Mouse (Mus musculus) bone marrow, adult 2 months (tissue): ENCODE measurements around the gene Gne. TPM values are rescaled to one million over a fixed set of nuclear protein-coding genes. Genes with fewer than 3 reads are reported as not detected.

Experiments used
- H3K27ac ChIP-seq: fragments of 200-500 bp; 2 replicates; pipeline ENCODE4 v1.5.1; 2012; ENCODE audit warnings: low read depth, mild to moderate bottlenecking, control low read depth, inconsistent platforms, low read length; ENCODE audit not compliant: control insufficient read depth, poor library complexity, insufficient read depth
- H3K4me1 ChIP-seq: fragments of 200-500 bp; 2 replicates; pipeline ENCODE4 v1.6.1; 2011; ENCODE audit warnings: low read length; ENCODE audit not compliant: control insufficient read depth, insufficient read depth
- H3K4me3 ChIP-seq: fragments of 200-500 bp; replicated peaks from 2 replicates; pipeline ENCODE3; 2011; ENCODE audit warnings: mild to moderate bottlenecking, low read depth, low read length, control low read depth; ENCODE audit not compliant: control insufficient read depth
- CTCF ChIP-seq: fragments of 200-500 bp; IDR thresholded peaks from 2 replicates; pipeline ENCODE4 v1.5.1; 2011; ENCODE audit warnings: low read length, control low read depth; ENCODE audit not compliant: control insufficient read depth, insufficient read depth
- POLR2A ChIP-seq: fragments of 200-500 bp; IDR thresholded peaks from 2 replicates; pipeline ENCODE4 v1.6.1; 2011; ENCODE audit warnings: low read depth, mild to moderate bottlenecking, control low read depth, low read length, borderline replicate concordance; ENCODE audit not compliant: control insufficient read depth
- WGBS: fragments of 180-500 bp; shearing (Covaris S2); methylation state at CpG from one replicate; pipeline ENCODE4 v1.1.7; 2018; 5-methylcytosine and 5-hydroxymethylcytosine counted together
- polyA plus RNA-seq: library from polyadenylated mRNA; stranded (reverse); fragments of >200 nt; gene quantifications from 2 replicates; pipeline ENCODE4 v1.2.4, GENCODE M21; 2011; ENCODE audit warnings: low replicate concordance; ENCODE audit not compliant: missing spikeins, insufficient read depth, insufficient read length

Gene Gne
- polyA plus RNA-seq, 1 experiment, result 13.6 TPM

DNA sequence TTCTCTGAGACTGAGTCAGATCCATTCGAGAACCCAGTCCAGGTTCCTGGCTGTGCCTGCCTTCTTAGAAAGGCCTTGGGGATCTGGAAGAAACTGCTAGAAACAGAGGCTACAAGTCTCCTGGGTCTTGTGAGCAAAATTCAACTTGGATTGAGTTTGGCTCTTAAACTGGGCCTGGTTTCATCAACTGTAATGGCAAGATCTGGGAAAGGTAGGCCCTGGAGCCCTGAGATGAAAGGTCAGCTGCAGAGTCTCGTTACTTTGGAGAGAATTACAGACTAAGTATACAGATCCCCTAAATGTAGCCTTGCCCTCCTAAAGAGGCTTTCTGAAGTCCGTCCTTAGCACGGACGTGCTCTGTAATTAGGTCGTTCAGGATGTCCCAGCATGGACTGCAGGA lies 58.4 kb downstream of the Gne start:
- Histone ChIP-seq H3K4me1 (no peaks in the 10 kb centered on the region; the same call in 1 of the 2 replicates), H3K27ac (no peak overlapping the region), H3K4me3 (no peak overlapping the region)
- no peak for TF ChIP-seq POLR2A
- TF ChIP-seq CTCF, result no peak
- WGBS, result 92% methylated on average over 6 of the region's 6 CpGs

DNA sequence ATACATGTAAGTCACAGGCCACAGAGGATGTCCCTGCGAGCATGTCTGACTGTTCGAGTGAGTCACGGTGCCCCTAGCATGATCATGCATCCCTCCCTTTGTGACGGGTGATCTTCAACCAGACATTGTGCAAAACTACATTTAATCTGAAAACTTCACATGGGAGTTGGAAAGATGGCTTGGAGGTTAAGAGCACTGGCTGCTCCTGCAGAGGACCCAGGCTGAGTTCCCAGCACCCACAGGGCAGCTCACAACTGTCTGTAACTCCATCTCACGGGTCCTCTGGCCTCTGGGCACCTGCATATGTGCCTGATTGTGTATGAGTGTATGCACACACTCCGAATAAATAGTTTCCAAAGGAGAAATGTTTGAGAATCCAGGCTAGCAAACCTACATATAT lies 59.7 kb downstream of the Gne start:
- Histone ChIP-seq H3K4me3 (no peak overlapping the region), H3K27ac (no peak overlapping the region), H3K4me1 (no peaks in the 10 kb centered on the region; the same call in 1 of the 2 replicates)
- 92% methylated on average over 6 of the region's 6 CpGs for WGBS
- TF ChIP-seq POLR2A, result no peak
- TF ChIP-seq CTCF, result no peak

DNA sequence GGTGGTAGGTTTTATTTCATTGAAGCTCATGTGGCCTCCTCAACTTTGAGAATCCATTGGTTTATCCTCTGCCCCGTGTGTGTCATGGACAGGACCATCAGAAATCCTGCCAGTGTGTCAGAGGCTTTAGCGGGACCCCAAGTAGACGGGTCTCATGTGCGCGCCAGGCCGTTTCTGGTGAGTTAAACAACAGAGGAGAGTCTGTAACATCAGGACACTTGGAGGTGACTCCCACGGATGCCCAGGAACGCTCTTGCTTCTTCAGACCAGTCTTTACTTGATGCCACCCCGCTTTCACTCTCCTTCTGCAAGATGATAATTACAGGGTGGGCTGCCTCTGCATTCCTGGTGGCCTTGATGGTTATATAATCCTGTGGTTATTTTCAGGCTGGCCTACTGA lies 60.3 kb downstream of the Gne start:
- 93% methylated on average over 9 of the region's 9 CpGs for WGBS
- no peak for TF ChIP-seq POLR2A
- Histone ChIP-seq H3K27ac (no peak overlapping the region), H3K4me3 (no peak overlapping the region), H3K4me1 (no peaks in the 10 kb centered on the region; the same call in 1 of the 2 replicates)

DNA sequence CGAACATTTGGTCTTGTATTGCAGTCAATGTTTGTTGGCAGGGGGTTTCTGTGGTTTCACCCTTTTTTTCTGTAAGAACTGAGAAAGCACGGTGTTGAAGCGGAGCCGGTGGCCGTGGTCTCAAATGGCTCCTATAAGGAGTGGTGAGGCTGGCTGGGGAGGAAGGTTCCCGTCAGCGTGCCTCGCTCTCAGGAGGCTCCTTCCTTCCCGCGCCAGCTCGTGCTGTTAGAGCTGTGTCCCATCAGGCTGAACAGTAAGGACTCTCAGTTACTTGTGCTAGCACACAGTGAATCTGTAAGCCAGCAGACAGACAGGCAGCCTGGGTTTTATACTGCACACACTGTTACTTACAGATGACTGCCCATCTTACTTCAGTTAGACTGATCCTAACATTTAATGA lies 61.2 kb downstream of the Gne start:
- 73% methylated on average over 11 of the region's 11 CpGs for WGBS
- H3K4me1 ChIP-seq, result no peaks in the 10 kb centered on the region; the same call in 1 of the 2 replicates

DNA sequence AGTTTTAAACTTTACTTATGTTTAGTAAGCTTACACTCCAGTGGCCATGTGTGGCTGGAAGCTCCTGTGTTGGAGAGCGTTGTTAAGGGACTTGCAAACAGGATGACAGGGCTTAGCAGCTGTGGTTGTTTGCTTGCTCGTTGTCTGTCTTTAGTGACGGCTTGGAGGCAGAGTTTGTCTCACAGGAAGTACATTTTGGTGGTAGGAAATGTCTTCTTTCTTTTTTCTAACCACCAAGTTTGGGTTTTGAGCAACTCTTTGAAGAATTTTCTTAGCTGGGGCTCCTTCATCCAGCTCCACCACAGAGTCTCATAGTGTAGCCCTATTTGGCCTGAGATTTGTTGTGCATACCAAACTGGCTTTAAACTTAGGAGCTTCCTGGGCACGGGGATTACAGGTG lies 61.7 kb downstream of the Gne start:
- 31% methylated on average over 4 of the region's 4 CpGs for WGBS
- Histone ChIP-seq H3K4me1 (no peaks in the 10 kb centered on the region; the same call in 1 of the 2 replicates), H3K4me3 (no peak overlapping the region), H3K27ac (0 out of 2 replicates have a peak overlapping the region, but pooled peaks have one; percentile 25)
- TF ChIP-seq POLR2A (no peak), CTCF (no peak)

More for the DNA sequence above, 61.2 kb downstream of the Gne start:
- Histone ChIP-seq H3K4me3 (no peak overlapping the region), H3K27ac (0 out of 2 replicates have a peak overlapping the region, but pooled peaks have one; percentile 25)
- no peak for TF ChIP-seq POLR2A
- TF ChIP-seq CTCF, result no peak

DNA sequence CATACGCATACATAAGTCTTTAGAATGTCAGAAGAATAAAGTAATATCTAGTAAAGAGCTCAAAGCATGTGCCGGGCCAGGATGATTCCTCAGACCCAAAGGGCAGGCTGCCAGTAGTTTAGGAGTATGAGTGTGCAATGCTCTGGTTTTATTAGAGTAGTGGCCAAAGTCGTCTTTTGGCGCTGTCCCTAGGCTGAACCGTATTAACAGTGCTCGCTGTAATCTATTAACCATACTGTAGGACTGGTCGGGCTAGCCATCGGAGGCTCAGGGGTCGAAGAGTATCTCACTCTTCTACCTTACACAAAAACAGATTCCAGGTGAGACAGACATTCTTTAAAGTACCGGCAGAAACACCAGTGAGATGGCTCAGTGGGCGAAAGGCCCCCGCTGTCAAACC lies 67.2 kb downstream of the Gne start:
- no peak for TF ChIP-seq CTCF
- no peak for TF ChIP-seq POLR2A
- Histone ChIP-seq H3K4me1 (peaks cover 3% of the 10 kb centered on the region; the same call in 1 of the 2 replicates), H3K4me3 (no peak overlapping the region), H3K27ac (no peak overlapping the region)
- 90% methylated on average over 12 of the region's 12 CpGs for WGBS

DNA sequence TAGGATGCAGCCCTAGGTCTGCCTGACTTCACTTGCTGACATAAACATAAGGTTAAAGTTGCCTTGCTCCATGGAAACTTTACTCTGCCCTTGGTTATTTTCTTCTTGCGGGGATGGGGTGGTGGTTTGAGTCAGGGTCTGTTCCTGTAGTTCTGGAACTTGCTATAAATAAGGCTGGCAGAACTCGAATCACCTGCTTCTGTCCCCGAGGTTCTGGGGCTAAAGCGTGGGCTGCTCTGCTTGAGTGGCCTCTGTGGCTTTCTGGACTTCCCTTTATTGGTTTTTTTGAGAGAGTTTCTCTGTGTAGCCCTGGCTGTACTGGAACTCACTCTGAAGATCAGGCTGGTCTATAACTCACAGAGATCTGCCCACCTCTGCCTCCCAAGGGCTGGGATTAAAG lies 67.9 kb downstream of the Gne start:
- WGBS, result 14% methylated on average over 4 of the region's 4 CpGs
- no peak overlapping the region for H3K4me3 ChIP-seq
- TF ChIP-seq POLR2A, result no peak
- TF ChIP-seq CTCF, result no peak
- H3K27ac ChIP-seq, result no peak overlapping the region
- H3K4me1 ChIP-seq, result peaks cover 3% of the 10 kb centered on the region; the same call in 1 of the 2 replicates

DNA sequence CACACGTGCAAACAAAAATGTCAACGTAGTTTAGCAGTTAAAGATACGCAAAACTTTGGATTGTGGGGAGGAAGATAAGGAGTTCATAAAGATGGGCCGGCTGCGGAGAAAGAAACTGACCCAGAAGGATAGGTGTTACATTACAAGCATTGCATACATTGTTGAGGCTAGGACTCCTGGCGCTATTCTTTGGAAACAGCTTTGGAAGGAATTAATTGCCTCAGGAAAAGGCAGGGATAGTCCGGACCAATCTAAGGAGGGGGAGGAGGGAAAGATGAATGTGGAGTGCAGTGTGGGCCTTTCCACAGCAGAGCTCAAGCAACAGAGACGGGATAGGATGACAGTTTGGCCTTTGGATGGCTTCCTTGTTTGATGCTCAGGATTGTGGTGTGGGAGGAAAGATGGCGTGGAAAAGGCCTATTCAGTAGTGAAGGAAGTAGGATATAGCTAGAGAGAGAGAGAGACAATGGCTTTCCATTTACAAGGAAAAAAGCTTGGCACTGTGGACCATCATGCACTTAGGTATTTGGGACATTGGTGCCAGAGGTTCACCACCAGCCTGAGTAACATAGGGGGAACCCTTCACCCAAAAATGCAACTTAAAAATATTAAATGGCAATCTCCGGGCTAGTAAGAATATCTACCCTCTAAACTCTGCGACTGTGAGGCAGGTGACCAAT lies 70.4 kb downstream of the Gne start:
- TF ChIP-seq POLR2A, result no peak
- TF ChIP-seq CTCF, result no peak
- WGBS, result 16% methylated on average over 11 of the region's 11 CpGs
- peak overlapping the region; percentile 92 for H3K4me3 ChIP-seq
- peaks cover 3% of the 10 kb centered on the region; the same call in 1 of the 2 replicates for H3K4me1 ChIP-seq
- peak overlapping the region; percentile 95; the same call in 1 of the 2 replicates for H3K27ac ChIP-seq
